Mouse (Mus musculus): ENCODE measurements around the gene Apold1. TPM values are rescaled to one million over a fixed set of nuclear protein-coding genes. Genes with fewer than 3 reads are reported as not detected.

Apold1 gene
- polyA plus RNA-seq (2017; shearing (Covaris generic)), result not detected

GRCm38 (mm10) chr6:134981231-134982062, at the start of gene Apold1:
Gene Apold1 (plus strand): TSS chr6:134981718.

DNA sequence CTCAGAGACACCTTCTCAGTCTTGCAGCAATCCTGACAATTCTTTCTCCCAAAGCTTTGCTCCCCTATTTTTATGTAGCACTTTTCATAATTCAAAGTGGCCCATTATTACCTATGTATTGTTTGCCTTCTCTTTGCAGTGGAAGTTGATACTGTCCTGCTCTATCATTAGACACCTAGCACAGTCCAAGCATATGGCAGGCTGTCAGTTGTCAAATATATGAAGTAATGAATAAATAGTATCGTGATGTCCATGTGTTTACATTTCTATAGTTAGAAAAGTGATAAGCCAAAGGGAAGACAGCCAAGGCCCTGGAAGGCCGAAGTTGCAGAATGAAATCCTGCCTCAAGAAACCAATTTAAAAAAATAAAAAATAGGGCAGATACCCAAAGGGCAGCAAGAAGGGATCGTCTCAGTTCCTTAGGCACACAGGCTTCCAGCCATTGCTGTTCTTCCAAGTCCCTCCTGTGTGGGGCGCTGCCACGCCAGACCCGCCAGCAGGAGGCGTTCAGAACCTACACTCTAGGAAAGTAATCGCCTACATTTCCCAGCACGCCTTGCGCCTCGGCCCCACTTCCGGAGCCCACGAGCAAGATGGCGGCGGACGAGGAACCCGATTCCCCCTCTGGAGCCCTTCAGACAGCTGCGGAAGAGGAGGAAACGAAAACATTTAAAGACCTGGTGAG, 29.7 kb downstream of the Apold1 start, which contains the start of gene Ddx47:
TSS of gene Ddx47 (plus strand) at position 565 of the 686 bp plus-strand sequence.

Other genes with a start within 250 kb of the Apold1 start
- 10.7 TPM for gene Dusp16, start 189.1 kb upstream of the Apold1 start, polyA plus RNA-seq (2017; shearing (Covaris generic))
- 11.6 TPM for gene Crebl2, start 151.6 kb upstream of the Apold1 start, polyA plus RNA-seq (2017; shearing (Covaris generic))
- 6.9 TPM for gene Gpr19, start 83.1 kb upstream of the Apold1 start, polyA plus RNA-seq (2017; shearing (Covaris generic))
- 39.5 TPM for gene Cdkn1b, start 61.3 kb upstream of the Apold1 start, polyA plus RNA-seq (2017; shearing (Covaris generic))
- 119 TPM for gene Ddx47, start 29.9 kb downstream of the Apold1 start, polyA plus RNA-seq (2017; shearing (Covaris generic))
- gene Gprc5a, start 83.9 kb downstream of the Apold1 start, polyA plus RNA-seq (2017; shearing (Covaris generic)), result 2.0 TPM
- gene Gprc5d, start 136.6 kb downstream of the Apold1 start, polyA plus RNA-seq (2017; shearing (Covaris generic)), result not detected
- 11.8 TPM for gene Fam234b, start 216.3 kb downstream of the Apold1 start, polyA plus RNA-seq (2017; shearing (Covaris generic))
- not detected for gene Hebp1, start 216.3 kb downstream of the Apold1 start, polyA plus RNA-seq (2017; shearing (Covaris generic))